Mouse (Mus musculus) heart, postnatal 0 days (tissue): ENCODE measurements at regions not wholly inside any gene's neighbourhood (a gene's known extent, or its start where the extent isn't known, plus 50 kb on each side); places are given as distances from the start of the nearest gene placed in this dataset.

Experiments
- CTCF ChIP-seq: IDR thresholded peaks from 2 replicates; pipeline ENCODE4 v1.5.1; 2016; ENCODE audit warnings: antibody characterized with exemption, control low read depth, low read depth
- EP300 ChIP-seq: IDR thresholded peaks from 2 replicates; pipeline ENCODE4 v1.6.1; 2016; ENCODE audit warnings: antibody characterized with exemption, low read depth

GRCm38 (mm10) chr11:31613688-31614393, 57.8 kb downstream of the Bod1 start:
- no peak for TF ChIP-seq CTCF
- no peak for TF ChIP-seq EP300
